Mouse (Mus musculus): ENCODE results near the gene Hoxa3. TPM values are rescaled to one million over a fixed set of nuclear protein-coding genes. Genes with fewer than 3 reads are reported as not detected.

Gene Hoxa3
- polyA plus RNA-seq, 1 experiment from 2014 or later: 23.8 TPM

DNA sequence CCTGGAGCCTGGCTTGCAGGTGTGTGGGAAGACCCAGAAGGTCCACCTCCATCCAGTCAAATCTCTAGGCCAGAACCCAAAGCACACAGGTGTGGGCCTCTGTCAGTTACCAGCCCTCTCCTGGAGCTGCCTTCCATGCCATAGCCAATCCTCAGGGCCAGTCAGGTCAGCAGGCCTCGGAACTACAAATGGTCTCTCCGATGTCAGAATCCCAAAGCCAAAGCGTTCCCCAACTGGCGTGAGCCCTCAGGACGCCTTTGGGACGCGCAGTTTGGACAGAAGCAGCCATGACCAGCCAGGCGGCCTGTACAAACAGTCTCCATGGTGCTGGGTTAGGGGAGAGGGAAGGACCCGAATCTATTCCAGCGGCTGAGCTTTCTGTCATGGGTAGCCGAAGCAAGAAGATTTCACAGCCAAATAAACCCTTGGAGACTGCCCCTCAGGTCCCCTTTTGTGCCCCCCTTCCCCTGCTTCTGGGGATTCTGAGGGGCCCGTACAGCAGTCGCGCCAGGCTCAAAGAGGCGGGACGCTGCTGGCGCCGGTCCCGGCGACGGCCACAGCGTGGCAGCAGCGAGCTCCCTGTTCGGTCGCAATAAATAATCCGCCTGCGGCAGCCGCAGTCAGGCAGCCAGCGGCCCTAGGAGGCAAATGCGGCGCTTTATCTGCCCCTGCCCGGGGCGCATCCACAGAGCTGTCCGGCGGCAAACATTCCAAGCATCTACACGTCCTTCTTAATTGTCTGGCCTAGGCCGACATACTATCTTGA lies 1.8 kb downstream of the Hoxa3 start:
- Histone ChIP-seq H3K9ac (peak overlapping the region; percentile 63), H3K4me1 (replicated peaks) (peaks cover 40% of the 10 kb centered on the region), H3K27me3 (peaks cover 99% of the 10 kb centered on the region), H3K4me2 (peak overlapping the region; percentile 64), H3K36me3 (no peaks in the 10 kb centered on the region), H3K9me3 (no peaks in the 10 kb centered on the region), H3K4me3 (peak overlapping the region; percentile 34), H3K27ac (peak overlapping the region; percentile 82)
- 1% methylated on average over 37 of the region's 37 CpGs for WGBS
- ATAC-seq (ENCODE audit: low FRiP score): peak; percentile 38; the same call in 1 of the 2 replicates

DNA sequence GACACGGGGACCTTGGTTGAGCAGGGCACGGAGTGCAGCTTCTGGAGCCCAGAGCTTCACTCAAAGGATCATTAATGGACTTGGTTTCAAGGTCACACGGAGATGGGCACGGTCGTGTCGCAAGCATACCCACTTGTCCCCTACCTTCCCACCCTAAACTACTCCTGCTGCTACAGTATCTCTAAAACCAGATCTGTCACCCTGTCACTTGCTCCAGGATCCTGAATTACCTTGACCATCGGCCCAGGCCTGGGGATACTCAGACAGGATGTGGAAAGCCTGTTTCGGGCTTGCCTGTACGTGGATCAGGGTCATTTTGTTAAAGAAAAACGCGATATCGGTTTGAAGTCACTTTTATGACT lies 3.5 kb downstream of the Hoxa3 start:
- Histone ChIP-seq H3K4me1 (replicated peaks) (peaks cover 45% of the 10 kb centered on the region), H3K27ac (peak overlapping the region; percentile 91), H3K9me3 (no peaks in the 10 kb centered on the region), H3K4me2 (peak overlapping the region; percentile 64), H3K36me3 (no peaks in the 10 kb centered on the region), H3K27me3 (peaks cover 99% of the 10 kb centered on the region), H3K4me3 (peak overlapping the region; percentile 58), H3K9ac (peak overlapping the region; percentile 70)
- no peak for ATAC-seq (ENCODE audit: low FRiP score)
- 9% methylated on average over 12 of the region's 12 CpGs for WGBS

DNA sequence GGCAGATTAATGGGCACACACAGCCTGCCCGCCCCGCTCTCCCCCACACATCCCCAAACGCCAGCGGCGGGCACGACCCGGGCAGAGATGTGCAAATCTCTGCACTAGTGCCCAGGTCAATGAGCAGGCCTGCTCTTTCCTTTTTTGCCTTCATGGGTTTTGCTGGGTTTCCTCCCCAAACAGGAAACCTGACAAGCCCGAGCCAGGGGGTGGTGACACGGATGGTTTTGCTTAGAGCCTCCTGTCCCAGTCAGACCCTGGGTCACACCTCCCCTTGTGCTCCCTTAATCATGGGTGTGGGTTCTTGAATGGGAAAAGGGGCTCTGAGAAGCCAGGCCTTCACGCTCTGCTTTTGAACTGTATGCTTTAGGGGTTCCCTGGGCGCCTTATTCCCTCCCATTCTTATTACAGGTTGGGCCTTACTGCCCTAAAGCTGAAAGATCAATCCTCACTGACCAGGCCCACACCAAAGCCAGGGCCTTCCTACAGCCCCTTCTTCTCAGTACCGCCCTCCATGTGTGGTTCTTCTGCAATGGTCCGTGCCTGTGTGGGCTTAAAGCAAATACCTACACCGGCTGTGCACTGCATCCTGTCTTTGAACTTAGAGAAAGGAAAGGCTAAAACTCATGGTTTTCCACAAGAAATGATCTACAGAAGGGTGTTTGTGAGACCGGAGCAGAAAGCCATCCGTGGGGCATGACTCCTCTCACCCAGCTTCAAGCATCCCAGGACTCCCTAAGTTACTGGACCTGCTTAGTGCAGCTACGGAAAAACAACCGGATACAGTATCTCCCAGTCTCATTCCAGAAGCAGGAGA lies 4.1 kb downstream of the Hoxa3 start:
- peaks cover 99% of the 10 kb centered on the region for H3K27me3 ChIP-seq
- H3K4me1 ChIP-seq (replicated peaks): peaks cover 49% of the 10 kb centered on the region
- H3K4me2 ChIP-seq: peak overlapping the region; percentile 64
- H3K36me3 ChIP-seq: no peaks in the 10 kb centered on the region
- H3K9ac ChIP-seq: peak overlapping the region; percentile 70; the same call in 1 of the 2 replicates
- 4% methylated on average over 18 of the region's 18 CpGs for WGBS
- peak overlapping the region; percentile 58 for H3K4me3 ChIP-seq
- H3K9me3 ChIP-seq: no peaks in the 10 kb centered on the region
- 0 out of 2 replicates have a peak, but pooled peaks have one; percentile 1 for ATAC-seq (ENCODE audit: low FRiP score)
- H3K27ac ChIP-seq: peak overlapping the region; percentile 91

DNA sequence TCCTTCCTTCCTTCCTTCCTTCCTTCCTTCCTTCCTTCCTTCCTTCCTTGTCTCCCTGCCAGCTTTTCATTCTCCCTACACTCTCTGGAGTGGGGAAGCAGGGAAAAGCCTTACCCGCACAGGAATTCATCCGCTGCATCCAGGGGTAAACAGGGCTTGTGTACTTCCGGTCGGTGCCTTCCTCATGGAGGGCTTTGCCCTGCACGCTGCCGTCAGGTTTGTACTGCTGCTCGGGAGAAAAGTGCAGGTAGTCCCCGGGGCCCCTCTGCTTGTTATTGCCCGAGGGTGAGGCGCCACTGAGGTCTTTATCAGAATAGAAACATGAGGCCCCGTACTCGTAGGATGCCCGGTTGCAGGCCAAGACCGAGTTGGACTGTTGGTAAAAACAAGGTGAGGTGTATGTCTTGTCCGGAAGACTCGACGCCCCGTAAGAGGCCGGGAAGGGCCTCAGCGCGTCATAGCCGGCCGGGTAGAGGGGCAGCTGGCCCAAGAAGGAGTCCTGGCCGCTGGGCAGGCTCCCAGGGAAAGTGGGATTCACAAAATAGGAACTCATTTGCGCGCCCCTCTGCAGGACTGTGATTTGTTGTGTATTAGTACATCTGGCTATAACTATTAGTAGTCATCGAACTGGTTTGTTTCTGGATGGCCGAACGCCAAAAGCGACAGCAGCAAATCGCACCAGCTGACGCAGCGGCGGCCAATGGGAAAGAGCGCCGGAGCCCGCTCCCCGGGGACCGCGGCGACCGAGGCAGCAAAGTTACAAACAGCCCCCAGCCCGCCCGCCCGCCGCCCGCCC lies 4.9 kb downstream of the Hoxa3 start, which contains the start of gene Hoxa6:
Gene Hoxa6 (minus strand): TSS at position 651 of the 796 bp plus-strand sequence.
- ATAC-seq (ENCODE audit: low FRiP score): peak; percentile 14; the same call in 1 of the 2 replicates
- Histone ChIP-seq H3K9me3 (no peaks in the 10 kb centered on the region), H3K4me1 (replicated peaks) (peaks cover 57% of the 10 kb centered on the region)

DNA sequence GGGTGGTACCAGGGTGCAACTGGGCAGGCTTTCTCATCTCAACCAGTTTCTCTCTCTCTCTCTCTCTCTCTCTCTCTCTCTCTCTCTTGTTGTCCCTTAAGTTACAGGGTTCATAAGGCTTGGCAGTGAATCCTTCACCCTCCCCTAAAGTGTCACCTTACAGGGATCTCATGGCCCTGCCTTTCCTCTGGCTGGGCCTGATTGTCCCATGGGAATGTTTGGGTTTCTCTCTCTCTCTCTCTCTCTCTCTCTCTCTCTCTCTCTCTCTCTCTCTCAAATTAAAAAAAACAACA lies 5.5 kb downstream of the Hoxa3 start:
- Histone ChIP-seq H3K4me2 (peak overlapping the region; percentile 64), H3K9ac (peak overlapping the region; percentile 77), H3K36me3 (no peaks in the 10 kb centered on the region), H3K4me1 (replicated peaks) (peaks cover 53% of the 10 kb centered on the region), H3K9me3 (no peaks in the 10 kb centered on the region), H3K27me3 (peaks cover 99% of the 10 kb centered on the region), H3K4me3 (peak overlapping the region; percentile 58), H3K27ac (peak overlapping the region; percentile 95)
- ATAC-seq (ENCODE audit: low FRiP score): no peak

More for the DNA sequence above, 4.9 kb downstream of the Hoxa3 start, which contains the start of gene Hoxa6:
- H3K4me3 ChIP-seq: peak within 1 kb of the TSS; percentile 58
- peak within 1 kb of the TSS; percentile 95 for H3K27ac ChIP-seq
- no peaks in the 10 kb centered on the region for H3K36me3 ChIP-seq
- peak within 1 kb of the TSS; percentile 77 for H3K9ac ChIP-seq
- under 1% methylated on average over 47 of the region's 47 CpGs for WGBS
- peak within 1 kb of the TSS; percentile 64 for H3K4me2 ChIP-seq
- peaks cover 99% of the 10 kb centered on the region for H3K27me3 ChIP-seq

DNA sequence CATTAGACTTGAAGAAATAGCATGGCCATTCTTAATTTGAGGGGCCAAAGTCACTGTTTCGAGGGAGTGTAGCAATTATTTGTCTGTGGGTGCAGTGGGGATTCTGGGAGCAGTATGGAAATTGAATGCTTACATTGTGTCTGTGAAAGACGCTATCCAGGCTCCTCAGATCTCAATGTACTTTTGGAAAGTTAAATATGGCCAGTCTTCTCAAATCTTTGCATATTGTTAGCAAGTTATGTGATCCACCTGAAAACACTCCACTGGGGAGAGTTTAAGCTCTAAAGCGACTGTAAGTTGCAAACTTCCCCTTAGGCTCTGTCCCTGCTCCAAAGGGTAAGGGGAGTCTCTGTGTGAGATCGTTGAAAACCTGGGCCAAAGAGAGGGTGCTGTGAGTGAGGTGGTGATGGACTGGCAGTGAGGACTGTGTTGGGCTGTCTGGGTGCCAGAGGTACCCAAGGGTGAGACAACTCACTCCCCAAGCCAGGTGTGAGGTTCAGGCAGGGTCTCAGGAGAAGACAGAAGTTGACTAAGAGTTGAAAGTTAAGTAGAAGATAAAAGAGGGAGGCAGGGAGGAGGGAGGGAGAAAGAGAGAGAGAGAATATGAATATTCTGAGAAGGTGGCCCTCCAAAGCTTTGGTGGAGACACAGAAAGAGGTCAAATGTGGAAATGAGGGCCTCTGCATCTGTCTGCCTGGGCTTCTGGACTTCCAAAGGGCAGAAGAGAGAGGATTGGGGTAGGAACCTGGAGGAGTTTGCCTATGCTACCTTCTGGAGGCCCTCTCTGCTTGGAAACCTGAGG lies 6.1 kb downstream of the Hoxa3 start:
- H3K27ac ChIP-seq: peak overlapping the region; percentile 95
- H3K27me3 ChIP-seq: peaks cover 99% of the 10 kb centered on the region
- H3K36me3 ChIP-seq: no peaks in the 10 kb centered on the region
- H3K4me2 ChIP-seq: peak overlapping the region; percentile 64
- peak overlapping the region; percentile 77 for H3K9ac ChIP-seq
- no peaks in the 10 kb centered on the region for H3K9me3 ChIP-seq
- no peak for ATAC-seq (ENCODE audit: low FRiP score)
- H3K4me1 ChIP-seq (replicated peaks): peaks cover 48% of the 10 kb centered on the region
- 4% methylated on average over 4 of the region's 4 CpGs for WGBS
- H3K4me3 ChIP-seq: peak overlapping the region; percentile 58

DNA sequence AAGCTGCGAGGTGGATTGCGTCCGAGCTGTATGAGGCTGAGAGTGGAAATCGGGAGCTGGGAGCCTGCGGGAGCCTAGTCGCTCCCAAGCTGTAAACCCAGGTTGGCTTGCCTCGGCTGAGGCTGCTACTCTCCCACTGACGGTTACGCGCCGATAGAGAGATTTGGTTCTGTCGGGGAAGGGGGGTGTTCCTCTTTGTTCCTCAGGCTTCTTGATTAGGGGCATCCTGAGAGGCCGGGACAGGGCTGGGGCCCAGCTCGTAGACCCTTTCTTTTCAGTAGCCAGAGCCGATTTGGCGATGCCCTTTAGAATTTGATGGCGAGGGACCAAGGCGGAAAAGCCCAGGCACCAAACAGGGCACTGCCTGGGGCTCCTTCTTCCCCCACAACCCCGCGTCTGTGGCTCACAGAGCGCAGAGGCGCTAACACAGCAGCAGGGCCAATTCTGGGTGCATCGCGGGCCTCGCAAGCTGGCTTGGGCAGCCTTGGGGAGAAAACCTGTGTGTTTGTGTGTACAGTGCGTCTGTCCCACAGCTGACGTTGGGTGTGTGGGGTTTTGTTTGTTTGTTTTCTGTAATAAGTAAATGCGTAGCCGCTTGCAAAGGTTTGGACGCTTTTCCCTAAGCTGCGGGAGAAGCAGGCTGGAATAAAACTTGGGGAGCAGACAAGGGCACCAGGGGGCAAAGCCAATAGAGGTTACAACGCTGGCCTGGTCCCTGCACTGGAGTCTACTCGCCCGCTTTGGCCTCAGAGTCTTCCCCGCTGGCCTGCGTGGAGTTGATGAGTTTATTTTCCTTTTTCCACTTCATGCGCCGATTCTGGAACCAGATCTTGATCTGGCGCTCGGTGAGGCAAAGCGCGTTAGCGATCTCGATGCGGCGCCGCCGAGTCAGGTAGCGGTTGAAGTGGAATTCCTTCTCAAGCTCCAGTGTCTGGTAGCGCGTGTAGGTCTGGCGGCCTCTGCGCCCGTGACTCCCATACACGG lies 7.2 kb downstream of the Hoxa3 start:
- Histone ChIP-seq H3K36me3 (no peaks in the 10 kb centered on the region), H3K27ac (peak overlapping the region; percentile 95), H3K9me3 (no peaks in the 10 kb centered on the region), H3K4me2 (peak overlapping the region; percentile 64), H3K27me3 (peaks cover 99% of the 10 kb centered on the region), H3K9ac (peak overlapping the region; percentile 77), H3K4me3 (peak overlapping the region; percentile 58), H3K4me1 (replicated peaks) (peaks cover 39% of the 10 kb centered on the region)
- WGBS: under 1% methylated on average over 55 of the region's 55 CpGs
- ATAC-seq (ENCODE audit: low FRiP score): no peak

DNA sequence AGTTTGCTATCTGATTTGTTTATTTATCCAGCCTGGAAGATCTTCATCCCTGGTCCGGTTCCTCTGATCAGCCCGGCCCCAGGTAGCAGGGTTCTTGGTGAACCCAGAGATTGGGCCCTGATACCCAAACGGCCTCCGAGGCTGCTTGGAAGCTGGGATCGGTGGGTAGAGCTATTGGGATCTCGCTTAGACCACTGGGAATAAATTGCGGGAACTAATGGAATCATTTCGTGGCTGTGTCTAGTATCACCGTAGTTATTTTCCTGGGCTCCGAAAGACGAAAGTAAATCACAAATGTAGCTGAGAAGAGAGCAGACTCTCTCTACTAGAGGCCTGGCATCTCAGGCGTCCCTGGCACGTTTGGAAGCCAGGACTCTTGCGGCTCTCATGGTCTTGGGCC lies 7.9 kb downstream of the Hoxa3 start:
- Histone ChIP-seq H3K27me3 (peaks cover 99% of the 10 kb centered on the region), H3K36me3 (no peaks in the 10 kb centered on the region), H3K27ac (peak overlapping the region; percentile 95), H3K9ac (peak overlapping the region; percentile 77), H3K4me1 (replicated peaks) (peaks cover 44% of the 10 kb centered on the region), H3K4me2 (peak overlapping the region; percentile 64), H3K9me3 (no peaks in the 10 kb centered on the region), H3K4me3 (peak overlapping the region; percentile 58)
- no peak for ATAC-seq (ENCODE audit: low FRiP score)
- 4% methylated on average over 14 of the region's 14 CpGs for WGBS

DNA sequence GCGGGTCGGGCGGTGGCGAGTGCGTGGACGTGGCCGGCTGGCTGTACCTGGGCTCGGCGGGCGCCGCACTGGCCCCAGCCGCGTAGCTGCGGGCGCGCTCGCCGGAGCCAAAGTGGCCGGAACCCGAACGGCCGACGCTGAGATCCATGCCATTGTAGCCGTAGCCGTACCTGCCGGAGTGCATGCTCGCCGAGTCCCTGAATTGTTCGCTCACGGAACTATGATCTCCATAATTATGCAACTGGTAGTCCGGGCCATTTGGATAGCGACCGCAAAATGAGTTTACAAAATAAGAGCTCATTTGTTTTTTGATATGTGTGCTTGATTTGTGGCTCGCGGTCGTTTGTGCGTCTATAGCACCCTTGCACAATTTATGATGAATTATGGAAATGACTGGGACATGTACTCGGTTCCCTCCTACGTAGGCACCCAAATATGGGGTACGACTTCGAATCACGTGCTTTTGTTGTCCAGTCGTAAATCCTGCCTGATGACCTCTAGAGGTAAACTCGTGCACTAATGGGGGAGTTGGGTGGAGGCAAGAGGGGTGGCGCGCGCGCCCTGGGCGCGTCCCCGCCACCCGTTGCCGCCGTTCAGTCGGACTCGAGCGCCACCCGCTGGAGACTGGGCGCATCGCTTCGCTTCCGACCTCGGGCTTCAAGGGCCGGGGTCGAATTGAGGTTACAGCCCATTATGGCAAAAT lies 8.9 kb downstream of the Hoxa3 start, which contains the start of gene Hoxa5:
Gene Hoxa5 (minus strand): TSS at position 538 of the 703 bp plus-strand sequence.
- Histone ChIP-seq H3K4me2 (peak within 1 kb of the TSS; percentile 64), H3K9ac (peak within 1 kb of the TSS; percentile 90), H3K4me3 (peak within 1 kb of the TSS; percentile 58), H3K36me3 (no peaks in the 10 kb centered on the region), H3K4me1 (replicated peaks) (peaks cover 40% of the 10 kb centered on the region), H3K27ac (peak within 1 kb of the TSS; percentile 95), H3K27me3 (peaks cover 99% of the 10 kb centered on the region), H3K9me3 (no peaks in the 10 kb centered on the region)
- under 1% methylated on average over 64 of the region's 65 CpGs for WGBS
- peak; percentile 65 for ATAC-seq (ENCODE audit: low FRiP score)
